Mouse (Mus musculus) lung, postnatal 36 days (tissue): ENCODE measurements around the gene Matk.

ENCODE experiments used
- DNase-seq: peaks from one replicate; pipeline ENCODE4 v3.0.0; 2022; ENCODE audit warnings: mixed read lengths

The Matk gene

DNA sequence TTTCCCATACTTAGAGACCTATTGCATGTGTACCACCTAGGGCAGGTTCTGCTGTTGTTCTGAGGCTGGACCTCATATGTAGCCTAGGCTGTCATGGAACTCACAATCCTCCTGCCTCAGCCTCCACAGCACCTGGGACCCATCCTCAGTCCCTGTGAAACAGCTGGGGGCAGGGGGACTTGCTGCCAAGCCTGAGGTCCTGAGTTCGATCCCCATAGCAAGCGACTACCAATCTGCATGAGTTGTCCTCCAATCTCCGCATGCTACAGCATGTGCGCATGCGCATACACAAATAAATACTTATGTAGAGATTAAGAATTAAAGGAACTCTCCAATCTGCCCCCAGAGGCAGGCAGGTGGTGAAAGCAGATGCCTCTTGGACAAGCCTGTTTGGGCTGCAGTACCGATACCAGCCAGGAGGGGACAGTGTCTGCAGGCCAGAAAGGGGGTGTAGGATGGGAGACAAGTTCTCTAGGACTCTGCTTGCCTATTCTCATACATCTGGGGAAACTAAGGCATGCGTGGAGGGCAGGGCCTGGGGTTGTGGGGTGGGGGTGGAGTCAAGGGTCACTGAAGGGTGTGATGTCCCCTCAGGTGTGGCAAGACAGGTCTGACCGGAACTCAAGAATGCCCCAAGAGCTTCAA is 34.9 kb downstream of the Matk start:
- peak; percentile 69 for DNase-seq

- DNase-seq: peak; percentile 65
Measured at GRCm38 (mm10) chr10:81288601-81289000, 35.9 kb downstream of the Matk start.

- DNase-seq: peak; percentile 78
Measured at GRCm38 (mm10) chr10:81289278-81289677, 36.5 kb downstream of the Matk start.

DNA sequence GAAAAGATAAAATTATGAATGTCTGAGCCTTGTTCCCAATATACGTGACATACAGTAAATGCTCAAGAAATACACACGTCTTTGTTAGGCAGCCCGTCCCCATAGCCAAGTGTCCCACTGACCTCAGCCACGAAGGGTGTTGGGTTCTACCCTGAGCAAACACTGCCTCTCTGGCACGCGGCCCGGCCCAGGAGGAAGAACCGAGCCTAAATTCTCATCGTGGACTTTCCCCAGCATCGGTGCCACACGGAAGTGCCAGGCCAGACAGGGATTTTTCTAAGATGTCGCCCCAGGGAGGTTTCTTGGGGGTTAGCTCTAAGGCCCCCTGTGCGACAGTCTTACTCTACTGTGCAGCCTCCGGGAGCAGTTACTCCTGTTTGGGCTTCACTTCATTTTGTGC is 37.1 kb downstream of the Matk start:
- DNase-seq: peak; percentile 61

GRCm38 (mm10) chr10:81290698-81291460 is 38.1 kb downstream of the Matk start:
- DNase-seq: peak; percentile 70

DNA sequence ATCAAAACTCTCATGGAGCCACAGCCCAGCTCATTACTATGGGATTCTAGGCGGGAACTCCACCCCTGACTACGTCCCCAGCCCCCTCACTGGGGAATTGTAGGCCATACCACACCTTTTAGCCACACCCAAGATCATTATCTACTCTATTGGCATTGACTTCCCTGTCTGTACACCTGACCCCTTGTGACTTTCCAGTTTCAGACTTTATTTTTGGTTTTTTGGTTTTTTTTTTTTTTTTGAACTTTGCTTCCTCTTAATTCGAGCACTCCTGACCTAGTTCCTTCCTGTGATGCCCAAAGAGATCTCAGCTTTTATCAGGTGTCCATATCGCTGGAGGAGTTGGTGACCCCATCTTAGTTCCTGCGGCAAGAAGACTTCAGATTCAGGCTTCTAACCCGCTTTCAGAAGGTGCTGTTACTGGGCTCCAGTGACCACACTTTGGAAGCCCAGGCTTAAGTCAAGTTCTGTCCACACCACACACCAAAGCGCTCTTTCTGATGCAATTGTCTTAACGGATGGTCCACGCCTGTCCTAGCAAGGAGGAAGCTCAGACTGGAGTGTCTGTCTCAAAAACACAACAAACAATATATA is 38.9 kb downstream of the Matk start, which contains the start of gene Tjp3:
TSS of gene Tjp3 (minus strand) at position 71 of the 594 bp plus-strand sequence.
- no peak for DNase-seq

- peak; percentile 100 for DNase-seq
Measured at GRCm38 (mm10) chr10:81292554-81293333, 40.0 kb downstream of the Matk start, which contains the start of gene Pip5k1c. Gene Pip5k1c (plus strand): TSS chr10:81292963.

DNA sequence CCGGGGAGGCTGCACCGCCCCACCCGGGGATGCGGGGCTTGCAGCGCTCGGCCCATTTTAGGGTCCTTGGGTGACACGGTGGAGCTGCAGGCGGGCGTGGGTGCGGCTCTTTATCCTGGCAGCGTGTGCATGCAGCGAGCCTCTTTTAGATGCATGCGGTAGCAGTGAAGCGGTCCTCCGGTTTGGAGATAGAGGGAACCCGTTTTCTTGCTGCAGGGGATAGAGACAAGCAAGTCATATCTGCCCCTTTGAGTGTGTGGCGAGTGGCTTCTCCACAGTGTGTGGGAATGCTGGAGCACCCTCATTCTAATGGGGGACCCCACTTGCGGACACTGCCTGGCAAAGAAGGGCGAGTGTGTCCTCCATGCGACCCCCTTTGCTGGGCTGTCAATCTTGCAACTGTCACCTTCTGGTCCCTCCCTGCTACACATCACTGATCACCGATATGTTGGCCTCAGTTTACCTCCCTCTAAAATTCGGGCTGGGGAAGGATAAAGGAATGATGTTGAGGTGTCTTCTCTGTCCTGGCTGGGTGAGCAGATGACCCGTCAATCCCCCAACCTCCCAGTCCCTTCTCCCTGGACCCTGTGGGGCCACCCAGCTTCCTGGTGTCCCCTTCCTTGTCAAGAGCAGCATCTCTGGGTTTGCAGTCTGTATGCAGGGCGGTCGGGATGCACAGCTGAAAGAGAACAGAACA is 40.7 kb downstream of the Matk start:
- no peak for DNase-seq

DNA sequence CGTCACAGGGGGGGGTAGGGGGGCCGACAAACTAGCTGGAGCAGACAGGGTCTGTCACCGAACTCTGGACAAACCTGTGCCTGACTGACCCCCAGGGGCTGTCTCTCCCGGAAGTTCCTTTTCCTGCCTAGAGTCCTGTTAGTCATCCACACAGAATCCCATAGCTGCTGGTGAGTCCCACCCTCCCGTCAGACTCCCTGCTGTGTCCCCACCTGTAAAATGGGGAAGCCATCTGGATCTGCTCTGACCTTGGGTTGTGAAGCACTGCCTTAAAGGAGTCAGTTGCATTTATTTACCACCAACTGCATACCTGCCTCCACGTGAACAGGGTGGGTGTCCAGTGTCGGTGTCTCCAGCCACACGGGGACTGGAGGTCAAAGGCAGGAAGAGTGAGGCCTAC is 41.7 kb downstream of the Matk start:
- DNase-seq: no peak

DNA sequence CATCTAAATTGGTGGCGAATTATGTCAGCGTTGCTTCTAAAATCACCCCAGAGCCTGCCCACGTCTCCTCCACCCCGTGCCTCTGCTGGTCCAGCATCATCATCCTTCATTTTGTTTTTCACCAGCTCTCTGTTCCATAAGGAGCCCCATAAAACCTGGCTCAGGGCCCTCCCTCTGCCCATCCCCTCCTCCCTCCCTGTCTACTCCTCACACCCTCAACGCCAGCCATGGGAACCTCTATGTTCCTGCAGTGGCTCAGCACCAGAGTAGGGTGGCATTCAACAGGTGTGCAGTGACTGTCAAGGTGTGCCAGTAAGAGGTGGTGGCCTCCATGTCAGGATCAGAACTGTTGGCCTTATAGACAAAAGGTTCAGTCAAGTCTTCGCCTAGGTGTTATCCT is 42.5 kb downstream of the Matk start:
- DNase-seq: no peak

- DNase-seq: no peak
Measured at GRCm38 (mm10) chr10:81297246-81297645, 44.5 kb downstream of the Matk start.

GRCm38 (mm10) chr10:81297845-81298244 is 45.1 kb downstream of the Matk start:
- DNase-seq: peak; percentile 87

DNA sequence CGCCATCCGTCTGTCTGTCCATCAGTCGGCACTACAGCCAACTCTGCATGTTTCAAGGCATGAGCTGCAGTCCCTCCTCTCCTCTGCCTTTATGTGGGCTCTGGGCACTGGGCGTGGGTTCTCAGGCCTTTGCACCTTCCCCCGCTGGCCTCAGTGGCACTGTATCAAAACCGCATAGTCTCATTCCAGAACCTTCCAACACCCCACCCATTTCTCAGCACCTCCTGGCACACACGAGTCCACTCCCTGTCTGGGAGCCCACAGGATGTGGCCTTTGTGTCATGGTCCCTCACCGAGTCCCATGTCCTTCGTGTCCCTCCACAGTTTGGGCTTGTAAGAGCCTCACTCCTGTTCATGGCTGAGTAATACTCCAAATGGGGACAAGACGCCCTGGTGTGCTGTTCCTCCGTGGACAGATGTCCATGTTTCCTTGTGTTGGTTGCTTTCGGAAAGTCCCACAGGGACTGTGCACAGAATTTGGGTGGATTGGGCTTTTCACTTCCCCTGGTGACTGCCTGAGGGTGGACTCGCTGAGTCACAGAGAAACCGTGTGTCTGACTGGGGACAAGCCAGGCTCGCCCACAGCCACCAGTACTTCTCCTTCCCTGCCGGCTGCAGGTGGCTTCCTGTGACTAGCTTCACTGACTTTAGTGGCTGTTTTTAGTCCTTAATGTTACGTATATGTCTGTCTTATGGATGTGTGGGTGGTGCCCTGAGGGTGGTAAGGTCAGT is 45.8 kb downstream of the Matk start:
- DNase-seq: peak; percentile 69

- DNase-seq: no peak
Measured at GRCm38 (mm10) chr10:81299585-81300351, 47.0 kb downstream of the Matk start.

- DNase-seq: no peak
Measured at GRCm38 (mm10) chr10:81300352-81300907, 47.7 kb downstream of the Matk start.

DNA sequence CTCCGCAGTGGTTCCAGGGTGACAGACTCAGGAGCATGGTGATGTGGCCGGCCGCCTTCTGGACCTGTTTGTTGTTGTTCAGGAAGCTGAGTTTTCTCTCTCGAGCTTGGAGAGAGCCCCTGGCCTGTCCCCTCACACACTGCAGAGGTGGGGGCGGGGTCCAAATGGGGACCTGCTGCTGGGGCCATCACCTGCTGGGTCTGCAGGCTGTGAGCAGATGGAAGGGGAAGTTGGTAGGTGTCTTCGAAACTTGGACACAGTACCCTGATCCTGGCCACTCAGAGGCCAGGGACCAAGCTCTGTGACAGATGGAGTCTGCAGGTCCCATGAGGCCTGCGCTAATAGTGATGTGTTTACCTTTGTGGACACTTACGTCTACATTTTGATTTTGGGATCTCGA is 48.6 kb downstream of the Matk start:
- DNase-seq: no peak

DNA sequence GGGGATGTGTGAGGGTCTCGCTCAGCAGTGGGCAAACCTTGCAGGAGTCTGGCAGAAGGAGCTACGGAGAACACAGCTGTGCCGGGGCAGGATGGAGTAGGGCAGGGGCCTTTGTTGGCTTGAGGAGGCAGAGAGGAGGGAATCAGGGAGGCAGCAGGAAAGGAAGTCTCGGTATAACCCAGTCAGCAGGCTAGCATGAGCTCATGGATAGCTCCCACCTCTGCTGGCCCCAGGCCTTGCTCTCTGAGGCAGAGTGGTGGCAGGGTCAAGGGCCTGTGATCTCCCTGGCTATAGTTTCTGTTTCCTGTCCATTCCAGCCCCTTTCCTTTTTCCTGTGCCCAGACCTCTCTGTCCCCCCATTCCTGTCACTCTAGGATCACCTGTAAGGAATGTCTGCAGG is 49.6 kb downstream of the Matk start:
- DNase-seq: no peak

DNA sequence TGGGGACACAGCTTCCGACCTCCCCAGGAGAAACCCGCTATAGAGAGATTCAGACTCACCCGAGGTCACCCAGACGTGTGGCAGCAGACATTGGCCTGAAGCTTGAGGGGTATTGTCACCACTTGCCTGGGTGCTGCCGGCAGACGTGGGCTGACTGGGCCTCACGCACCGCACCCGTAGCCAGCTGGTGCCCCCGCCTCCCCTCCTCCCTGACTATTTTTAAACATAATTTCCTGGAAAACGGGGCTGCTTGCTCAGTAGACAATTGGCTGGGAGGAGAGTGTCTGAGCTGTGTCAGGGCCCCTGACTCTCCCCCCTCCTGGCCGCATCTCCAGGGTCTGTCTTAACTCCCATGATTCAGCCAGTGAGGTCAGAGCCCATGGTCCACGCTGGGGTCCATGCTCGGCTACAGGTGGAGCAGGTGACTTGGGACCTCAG is 50.1 kb downstream of the Matk start:
- DNase-seq: no peak

DNA sequence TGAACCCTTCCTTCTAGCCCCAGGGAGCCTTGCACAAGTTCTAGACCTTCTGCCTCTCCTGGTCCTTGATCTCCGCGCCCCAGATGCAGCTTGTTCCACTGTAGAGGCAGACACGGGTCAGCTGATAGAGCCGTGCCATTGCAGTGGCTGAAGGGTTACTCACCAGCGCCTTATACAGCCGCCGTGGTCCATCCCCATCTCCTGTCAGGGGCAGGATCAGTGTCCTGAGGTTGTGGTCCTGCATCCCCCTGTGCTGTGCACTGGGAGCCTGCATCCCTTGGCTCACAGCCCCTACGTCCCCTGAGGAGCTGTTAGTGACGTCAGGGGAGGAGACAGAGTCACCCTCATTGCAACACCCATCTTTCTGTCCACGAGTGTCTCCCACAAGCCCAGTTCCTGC is 50.5 kb downstream of the Matk start:
- no peak for DNase-seq

DNA sequence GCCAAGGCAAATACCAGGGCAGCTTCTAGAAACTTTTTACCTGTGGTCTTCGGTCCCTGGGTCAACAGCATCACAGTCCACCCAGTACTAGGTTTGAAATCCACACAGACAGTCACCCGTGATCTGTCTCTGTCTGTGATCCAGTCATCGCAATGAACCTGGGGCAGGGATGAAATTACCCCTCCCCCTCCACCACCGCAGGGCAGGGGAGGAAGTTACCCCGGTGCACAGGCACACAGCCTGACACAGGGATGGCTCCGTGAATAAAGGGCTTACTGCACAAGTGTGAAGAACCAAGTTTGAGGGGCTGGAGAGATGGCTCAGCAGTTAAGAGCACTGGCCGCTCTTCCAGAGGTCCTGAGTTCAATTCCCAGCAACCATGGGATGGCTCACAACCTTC is 51.0 kb downstream of the Matk start:
- DNase-seq: no peak
